Mouse (Mus musculus): Measurements from ENCODE around the gene Sox5. TPM values are rescaled to one million over a fixed set of nuclear protein-coding genes. Genes with fewer than 3 reads are reported as not detected.

Sox5 gene
- under 1 TPM; 0.07 to 0.08 TPM for polyA plus RNA-seq (2017; shearing (Covaris generic))

DNA sequence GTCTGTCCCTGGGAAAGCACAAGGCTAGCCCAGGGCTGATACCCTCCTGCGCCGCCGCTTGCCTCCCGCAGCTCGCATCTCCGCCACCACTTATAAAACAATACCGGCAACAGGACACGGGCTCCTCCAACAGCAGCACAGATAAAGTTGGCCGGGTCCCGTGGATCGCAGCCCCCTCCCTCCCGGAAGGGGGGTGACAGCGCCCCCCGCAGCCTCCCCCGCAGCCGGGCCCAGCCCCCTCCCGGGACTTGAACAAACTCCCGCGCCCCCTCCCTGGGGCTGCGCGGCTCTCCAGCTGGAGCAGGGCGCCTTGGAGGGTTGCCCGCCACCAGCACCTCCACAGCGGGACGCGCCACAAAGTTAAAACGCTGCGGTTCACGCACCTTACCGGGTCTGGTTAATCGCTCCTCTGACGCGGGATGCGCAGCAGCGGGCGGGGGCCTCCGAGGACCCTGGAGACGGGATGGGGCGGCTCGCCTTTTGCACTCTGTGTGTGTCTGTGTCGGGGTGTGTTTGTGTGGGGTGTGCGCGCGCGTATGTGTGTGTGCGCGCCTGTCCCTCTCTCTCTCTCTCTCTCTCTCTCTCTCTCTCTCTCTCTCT, at the start of gene Sox5:
Gene Sox5, minus strand, starts transcription at position 547 of the 600 bp plus-strand sequence.
- peak; percentile 34 for ATAC-seq

DNA sequence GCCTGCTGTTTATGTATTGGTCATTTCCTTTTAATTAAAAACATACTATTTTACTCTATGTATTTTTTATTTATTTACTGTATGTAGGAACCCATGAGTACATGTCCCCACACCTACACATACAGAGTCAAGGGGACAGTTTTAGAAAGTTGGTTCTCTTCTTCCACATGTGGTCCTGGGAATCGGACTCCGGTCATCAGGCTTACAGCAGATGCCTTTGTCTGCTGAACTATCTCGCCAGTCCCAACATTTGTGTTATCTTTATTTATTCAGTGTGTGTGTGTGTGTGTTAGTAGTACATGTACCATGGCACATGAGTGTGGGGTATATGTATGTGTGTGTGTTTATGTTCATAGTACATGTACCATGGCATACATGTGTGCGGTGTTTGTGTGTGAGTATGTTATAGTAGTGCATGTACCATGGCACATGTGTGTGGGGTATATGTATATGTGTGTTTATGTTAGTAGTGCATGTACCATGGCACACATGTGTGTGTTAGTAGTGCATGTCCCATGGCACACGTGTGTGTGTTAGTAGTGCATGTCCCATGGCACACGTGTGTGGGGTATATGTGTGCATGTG, 43.3 kb upstream of the Sox5 start:
- ATAC-seq, result no peak

DNA sequence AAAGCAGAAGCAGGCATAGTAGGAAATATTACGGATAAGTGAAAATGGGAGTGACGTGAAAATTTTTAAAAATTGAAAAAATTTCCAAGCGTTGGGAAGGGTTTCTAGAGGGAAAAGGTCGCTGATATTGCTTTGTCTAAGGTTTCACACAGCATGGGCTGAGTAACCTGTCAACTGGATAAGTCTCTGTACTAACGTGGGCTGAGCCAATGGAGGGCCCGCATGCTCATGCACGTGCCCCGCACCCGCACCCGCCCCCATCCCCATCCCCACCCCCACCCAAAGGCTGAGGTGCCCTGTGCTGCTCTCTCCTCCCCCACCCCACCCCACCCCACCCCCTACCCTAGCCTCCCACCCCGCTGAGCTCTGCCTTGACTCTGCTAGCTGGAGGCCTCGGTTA, 42.4 kb upstream of the Sox5 start:
- ATAC-seq, result no peak

DNA sequence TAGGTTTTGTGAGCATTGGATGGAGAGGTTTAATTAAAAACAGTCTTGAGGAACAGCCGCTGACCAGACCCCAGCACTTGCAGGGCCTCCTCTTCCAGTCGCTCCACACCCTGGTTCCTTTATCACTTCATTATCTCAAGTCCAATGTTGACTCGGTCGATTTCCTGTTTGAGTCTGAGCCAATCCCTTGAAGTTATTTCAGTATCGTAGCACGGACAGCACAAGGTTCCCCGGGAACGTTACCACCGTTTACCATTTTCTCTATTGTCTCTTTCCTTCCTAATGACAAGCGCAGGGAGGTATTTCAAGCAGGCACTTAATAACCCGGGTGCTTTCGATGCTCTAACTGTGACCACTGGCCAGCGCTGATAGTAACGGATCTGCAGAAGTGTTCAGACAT, 40.8 kb upstream of the Sox5 start:
- ATAC-seq, result no peak

DNA sequence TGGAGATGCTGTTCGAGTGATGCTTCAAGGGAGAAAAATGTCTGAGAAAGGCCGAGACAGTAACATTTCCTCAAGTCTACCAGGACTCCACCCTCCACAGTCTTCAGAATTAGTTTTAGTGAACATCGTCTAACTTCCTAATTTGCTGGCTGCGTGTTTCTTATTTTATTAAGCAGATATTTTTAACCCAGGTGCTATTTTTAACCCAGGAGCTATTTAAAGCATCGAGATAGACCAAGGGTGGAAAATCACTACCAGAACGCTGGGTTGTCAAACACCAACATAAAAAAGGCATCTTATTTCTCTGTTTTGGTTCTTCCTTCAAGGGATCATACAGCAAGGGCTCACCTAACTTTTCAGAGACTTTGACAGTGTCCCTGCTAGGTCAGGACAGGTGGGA, 39.2 kb upstream of the Sox5 start:
- no peak for ATAC-seq

DNA sequence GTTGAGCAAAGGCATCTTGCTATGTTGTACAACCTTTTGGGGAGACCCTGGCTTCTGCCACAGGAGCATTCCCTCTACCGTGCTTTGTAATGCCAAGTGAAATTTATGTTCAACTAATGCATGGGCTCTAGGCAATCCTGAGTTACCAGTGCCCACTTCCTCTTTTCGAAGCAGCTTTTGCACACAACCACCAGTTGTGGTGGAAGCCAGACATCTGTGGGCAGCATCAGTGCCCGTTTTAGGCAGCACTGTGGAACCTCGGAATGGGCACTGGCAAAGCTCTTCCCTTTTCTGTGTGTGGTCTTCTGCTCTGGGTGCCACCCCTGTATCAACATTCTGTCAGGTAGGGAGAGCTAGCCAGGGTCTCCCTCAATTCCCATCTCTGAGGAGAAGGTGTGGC, 36.2 kb upstream of the Sox5 start:
- ATAC-seq, result no peak

DNA sequence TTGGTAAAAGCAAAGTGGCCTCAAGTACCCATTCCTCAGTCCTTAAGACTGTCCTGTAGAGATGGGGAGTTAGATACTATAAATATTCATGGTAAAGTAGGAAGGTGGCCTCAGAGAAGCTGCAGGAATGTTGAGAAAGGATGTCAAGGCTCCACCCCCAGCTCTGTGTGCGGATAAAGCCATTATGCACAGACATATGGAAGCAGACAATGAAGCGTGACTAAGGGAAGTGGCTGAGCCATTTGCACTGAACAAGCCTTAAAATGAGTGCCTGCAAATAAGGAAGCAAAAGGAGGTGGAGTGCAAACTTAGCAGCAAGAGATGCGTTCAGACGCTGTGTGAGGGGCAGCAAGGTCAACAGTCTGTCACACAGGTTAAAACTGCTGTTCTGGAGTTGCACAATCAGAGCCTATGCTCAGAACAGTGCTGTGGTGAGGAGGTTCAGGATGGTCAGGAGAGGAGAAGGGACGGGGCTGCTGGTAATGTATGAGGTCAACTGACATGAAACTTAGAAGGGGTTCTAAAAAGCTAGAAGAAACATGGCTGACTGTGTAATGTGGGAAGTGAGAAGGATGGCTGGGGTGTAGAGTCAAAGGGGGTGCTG, 35.7 kb upstream of the Sox5 start:
- no peak for ATAC-seq

DNA sequence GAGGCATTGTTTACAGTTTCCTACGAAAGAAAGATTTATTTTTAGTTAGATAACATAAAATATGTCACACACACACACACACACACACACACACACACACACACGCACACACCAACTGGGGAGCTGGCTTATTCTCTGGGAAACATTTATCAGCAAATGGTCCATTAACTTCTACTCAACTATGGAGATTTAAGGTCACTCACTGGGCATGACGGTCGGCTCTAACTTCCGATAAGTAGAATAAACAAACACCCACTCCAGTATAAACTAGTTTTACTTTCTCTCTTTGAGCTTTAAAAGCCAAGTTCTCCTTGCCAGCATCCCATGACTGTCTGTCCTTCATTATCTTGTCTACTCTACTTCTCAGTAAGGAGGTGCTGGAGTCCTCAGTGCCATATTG, 33.8 kb upstream of the Sox5 start:
- no peak for ATAC-seq

DNA sequence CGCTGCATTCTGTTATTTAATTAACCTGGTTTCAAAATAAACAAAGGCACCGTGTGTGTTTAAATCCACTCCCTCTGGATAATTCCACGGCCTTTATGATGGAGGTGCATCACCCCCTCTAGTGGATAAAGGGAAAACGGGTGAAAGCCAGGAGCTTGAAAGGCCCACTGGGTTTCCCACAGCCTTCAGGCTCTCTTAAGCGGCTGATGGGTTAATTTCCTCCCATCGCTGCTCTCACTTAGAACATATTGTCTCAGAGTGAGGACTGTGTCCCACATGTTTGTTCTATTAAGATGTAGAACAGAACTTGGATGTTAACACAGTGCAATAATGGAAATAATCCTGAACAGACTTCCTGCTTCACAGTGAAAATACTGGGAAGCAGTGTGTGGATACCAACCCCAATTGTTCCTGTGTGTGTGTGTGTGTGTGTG, 33.2 kb upstream of the Sox5 start:
- no peak for ATAC-seq

DNA sequence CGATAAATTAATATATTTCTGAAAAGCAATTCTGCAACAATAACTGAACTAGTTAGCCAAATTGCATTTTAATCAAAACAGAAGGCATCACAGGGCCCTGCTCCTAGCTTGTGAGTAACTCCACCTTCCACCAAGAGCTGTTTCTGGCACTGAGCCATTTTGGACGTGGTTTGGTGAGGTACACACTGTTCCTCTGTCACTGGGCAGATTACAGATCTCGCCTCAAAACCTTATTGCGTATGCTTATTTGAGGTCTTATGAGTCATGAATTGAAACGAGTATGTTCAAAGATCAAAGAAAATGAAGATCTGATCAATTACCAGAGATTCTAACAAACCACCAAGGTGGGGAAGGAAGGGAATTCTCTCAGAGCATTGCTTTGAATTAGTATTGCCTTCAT, 22.5 kb upstream of the Sox5 start:
- ATAC-seq, result peak; percentile 73

DNA sequence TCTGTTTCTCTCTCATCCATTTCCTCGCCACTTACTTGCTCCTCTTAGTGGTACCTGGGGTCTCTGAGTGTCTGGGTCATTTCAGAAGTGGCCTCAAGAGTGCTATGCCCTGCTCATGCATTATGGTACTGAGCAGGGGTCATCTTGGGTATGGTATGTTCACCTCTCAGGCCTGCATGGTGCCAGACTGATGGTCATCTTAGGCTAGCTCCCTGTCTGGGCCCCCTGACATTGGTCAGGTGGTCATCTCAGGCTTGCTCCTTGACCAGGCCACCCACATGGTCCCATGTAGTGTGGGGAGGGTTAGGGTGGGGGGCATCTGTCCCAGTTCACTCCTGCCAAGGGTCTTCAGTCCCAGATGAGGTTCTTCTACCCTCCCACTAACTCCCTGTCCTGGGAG, 21.3 kb upstream of the Sox5 start:
- no peak for ATAC-seq

DNA sequence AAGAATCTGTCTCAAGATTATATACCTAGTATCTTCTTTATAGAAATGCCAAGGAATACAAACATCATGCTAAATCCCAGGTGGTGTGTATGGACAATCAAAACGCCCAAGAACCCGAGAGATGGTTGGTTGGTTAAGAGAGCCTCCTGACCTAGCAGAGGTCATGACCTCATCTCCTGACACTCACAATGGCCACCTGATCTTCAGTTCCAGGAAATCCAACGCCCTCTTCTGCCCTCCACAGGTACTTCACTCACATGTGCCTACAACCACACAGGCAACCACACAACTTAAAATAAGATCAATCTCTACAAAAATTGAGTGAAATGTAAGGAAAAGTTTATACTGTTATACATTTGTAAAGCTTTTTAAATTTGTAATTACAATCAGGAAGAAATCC, 12.6 kb upstream of the Sox5 start:
- ATAC-seq, result no peak

DNA sequence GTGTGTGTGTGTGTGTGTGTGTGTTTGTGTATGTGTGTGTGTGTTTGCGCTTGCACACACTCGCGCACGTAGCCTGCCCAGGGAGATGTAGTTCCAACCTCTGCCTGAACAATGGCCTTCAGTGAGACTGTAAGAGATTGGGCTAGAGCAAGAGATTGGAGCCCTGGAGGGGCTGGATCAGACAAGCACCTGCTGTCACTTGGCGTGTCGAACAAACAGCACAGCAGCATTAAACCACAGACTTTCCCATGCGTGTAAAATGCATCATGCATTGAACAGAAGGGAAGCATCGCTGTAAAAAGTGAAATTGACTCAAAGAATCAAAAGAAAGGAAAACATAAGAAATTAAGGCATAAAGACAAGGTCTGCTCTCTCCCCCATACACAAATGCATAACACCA, 11.1 kb upstream of the Sox5 start:
- ATAC-seq, result no peak

DNA sequence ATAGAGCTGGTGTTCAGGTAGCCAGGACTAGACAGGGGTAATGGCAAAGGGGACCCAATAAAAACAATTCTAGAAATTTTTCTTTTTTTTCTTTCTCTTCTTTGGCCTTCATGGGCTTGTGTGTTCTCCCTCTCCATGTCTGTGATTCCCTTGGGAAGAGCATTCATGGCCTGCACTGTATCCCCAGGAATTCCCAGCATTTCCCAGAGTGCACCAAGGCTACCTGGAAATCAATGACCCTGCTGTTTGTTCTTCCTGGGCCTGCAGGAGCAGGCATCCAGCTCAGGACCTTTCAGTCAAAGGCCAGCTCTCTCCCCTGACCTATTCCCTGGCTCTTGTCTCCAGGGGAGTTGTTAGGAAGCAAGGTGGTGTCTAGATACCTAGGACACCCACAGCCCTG, 1.5 kb upstream of the Sox5 start:
- ATAC-seq, result no peak

DNA sequence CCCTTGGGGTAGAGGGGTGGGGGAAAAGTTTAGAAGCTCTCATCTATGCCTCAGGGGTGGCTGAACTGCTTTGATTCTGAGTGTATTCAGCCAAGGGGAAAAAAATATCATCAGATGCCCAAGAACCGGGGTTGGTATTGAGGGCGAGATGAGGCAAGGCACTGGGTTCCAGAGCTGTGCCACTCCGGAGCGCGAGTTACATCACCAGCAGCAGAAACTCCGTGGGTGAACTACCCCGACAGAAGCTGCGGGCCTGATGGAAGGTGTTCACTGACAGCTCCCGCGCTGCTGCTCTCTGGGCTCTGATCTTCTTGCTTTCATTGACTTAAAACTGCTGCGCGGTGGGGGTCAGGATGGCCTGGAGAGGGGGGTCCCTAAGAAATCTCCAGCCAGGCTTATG, 1.1 kb upstream of the Sox5 start:
- no peak for ATAC-seq

DNA sequence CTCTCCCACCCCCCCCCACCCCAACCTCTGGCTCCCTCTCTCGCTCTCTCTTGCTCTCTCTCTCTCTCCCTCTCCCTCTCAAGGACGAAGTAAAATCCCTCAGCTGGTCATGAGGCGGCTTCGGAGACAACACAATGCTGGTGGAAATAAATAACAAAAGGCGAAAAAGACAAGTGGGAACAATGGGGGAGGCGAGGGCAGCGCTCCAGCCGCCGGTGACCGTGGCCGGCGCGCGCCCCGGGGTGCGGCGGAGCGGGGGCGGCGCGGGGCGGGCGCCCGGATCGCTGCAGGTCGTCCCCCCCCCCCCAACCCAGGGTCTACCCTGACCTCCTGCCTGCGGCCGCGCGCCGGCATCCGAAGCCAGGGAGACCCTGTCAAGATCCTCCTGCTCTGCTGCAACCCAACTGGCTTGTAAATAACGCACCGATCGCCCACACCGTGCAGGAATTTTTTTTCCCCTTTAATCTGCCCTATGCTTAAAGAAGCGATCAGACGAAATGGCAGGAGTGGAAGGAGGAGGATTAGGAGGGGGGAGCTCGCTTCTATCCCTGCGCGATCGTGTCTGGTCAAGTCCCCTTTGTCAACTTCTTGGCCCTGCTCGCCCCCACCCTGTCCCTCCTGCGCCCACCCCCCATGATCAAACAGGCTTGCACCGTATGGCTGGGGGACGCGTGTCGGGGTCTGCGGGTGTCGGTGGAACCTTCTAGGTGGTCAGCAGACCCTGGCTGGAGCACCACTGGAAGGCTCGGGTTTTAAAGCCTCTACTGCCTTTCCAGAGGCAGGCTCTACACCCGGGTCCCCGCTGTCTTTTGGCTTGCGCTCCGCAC, 467 bp upstream of the Sox5 start:
- ATAC-seq, result no peak

DNA sequence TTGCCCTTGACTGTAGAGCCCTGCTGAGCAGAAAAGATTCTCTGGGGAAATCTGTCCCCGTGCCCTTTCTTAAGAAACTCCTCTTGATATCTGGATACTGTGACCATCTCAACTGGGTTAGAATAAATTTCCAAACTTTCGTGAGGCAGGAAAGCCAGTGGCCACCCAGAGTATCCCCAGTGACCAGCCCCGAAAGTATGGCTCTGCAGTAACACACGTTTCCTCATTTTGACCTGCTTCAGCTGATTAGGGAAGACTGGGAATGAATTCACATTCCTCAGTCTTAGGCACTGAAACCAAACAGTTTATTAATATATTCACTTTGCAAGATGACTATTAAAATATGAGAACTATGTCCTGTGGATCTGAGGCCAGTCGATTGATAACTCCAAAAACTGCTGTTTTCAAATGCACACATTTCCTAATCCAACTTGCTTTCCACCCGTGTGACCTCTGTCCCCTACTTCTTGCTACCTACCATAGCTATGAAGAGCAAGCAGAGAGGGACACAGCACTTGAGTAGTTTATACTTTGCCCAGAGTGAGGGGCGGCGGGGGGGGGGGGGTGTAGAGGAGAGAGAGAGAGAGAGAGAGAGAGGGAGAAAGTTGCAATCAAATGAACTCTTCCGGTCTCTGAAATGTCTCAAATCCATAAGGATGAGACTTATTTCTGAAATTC, 1.0 kb downstream of the Sox5 start:
- peak; percentile 20 for ATAC-seq

DNA sequence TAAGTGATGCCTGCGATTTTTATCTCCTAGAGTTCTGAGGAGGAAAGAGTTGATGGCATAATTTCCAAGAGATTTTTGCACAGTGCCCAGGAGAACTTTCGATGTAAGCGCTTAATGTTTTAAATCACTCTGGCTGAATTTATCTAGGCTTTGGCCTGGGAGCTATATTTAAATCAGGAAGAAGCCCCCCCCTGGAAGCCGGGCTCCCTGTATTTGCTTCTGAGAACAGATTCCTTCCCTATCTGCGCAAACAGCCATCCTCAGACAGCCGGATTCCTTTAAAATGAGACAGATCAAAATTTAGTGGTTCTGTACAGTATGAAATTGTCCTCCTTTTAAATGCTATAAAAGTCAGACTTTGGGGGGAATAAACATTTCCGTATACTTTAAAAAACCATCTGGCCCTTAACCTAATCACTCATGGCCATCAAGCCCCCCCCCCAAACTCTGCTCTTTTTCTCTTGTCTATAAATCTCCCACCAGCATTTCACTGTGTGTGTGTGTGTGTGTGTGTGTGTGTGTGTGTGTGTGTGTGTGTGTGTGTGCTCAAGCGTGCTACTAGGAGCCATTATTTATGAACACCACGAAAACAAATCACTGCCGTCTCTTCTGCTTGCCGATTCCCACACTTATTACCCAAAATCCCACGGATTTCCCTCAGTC, 1.7 kb downstream of the Sox5 start:
- ATAC-seq, result no peak

DNA sequence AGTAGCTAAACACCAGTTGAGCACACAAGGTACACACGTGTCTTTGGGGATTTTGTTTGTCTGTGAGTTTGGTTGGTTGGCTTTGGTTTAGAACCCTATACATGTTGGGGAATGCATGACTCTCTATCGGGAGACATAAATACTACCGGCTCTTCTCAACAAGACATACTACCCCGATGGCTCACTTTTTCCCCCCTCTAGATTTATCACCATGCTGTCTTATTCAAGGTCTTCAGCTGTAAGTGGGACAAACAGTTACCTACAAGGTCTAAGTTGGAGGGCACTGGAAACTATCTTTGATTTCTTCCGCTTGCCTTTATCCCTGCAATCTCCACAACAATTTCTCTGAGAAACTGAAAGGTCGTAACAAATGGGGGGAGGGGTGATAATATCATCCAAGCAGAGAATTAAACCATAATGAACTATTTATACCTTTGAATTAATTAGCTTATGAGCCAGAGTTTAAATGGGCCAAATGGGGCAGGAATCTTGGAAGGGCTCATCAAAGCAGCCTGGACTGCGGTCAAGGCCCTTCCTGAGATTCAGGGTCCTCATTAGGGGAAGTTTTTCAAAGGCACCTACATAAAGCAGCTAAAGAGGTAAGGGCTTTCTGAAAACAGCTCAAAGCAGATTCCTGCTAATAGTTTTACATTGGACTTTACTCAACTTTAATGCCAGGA, 4.3 kb downstream of the Sox5 start:
- ATAC-seq, result no peak

DNA sequence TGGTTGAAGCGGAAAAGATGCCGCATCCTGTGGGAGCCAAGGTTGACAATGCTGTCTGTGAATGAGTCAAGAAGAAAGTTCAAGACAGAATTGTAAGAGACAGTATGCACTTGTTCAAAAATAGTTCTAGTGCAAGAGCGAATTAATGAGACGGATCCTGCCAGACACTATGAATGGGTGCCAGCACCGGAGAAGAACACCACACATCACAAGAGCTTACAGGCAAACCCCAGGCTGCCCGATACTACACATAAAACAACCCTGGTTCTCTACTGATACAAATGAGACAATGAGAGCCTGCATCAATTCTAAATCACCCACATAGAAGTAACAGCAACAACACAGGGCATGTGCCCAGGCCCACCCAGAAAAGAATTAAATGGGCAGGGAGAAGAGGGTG, 8.0 kb downstream of the Sox5 start:
- ATAC-seq, result no peak

DNA sequence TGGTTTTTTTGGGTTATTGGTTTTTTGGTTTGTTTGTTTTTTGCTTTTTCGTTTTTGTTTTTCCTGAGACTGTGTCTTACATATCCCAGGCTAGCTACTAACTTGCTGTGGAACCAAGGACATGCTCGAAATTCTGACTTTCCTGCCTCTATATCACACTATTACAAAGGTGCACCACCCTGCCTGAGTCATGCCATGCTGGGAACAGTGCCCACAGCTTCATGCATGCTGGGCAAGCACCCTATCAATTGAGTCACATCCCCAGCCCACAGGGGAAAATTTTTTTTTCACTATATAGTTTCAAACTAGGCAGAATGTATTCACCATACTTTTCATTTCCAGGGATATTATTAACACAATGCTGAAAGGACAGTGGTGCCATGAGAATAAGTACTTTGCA, 8.8 kb downstream of the Sox5 start:
- ATAC-seq, result no peak

Data from CD4-positive, CD25-positive, alpha-beta regulatory T cell, adult 4 months (primary cell).